Comparison of ENCODE assay signal across 8 mouse cellular contexts in the genomic region with DNA sequence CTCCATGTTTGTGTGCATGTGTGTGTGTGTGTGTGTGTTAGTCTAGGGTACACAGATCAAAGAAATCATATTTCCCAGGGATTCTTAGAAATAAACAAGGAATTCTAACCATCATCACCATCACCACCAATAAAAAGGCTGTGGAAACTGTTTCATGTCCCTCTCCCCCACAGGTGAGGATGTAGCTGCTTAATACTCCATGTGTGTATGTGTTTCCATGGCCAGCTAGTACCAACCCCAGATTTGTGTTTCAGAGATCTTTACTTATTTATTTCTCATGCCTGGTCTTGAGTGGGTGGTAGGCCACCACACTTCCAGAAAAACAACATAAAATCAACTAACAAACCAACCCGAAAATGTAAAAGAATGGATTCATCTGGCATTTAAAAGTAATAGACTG. TPM values are rescaled to one million over a fixed set of nuclear protein-coding genes. Genes with fewer than 3 reads are reported as not detected.
DNase-seq lines count a peak whose midpoint lies in the region; ATAC-seq and TF ChIP-seq lines count a peak whose summit lies in the region.
"Not testable (repeated sequence)": the region's sequence is repeated elsewhere in the genome, so short reads cannot be mapped to it uniquely, and the experiment has no call there.

No protein-coding gene starts in this region.

- not testable (repeated sequence) for H3K27me3 ChIP-seq in embryonic facial prominence, embryonic 10.5 days (replicated peaks; ENCODE audit: low read depth, poor library complexity, severe bottlenecking); kidney, postnatal 0 days (ENCODE audit: insufficient read depth, low read length); liver, embryonic 14.5 days (ENCODE audit: control insufficient read depth, insufficient read depth, low read length); neural tube, embryonic 11.5 days (ENCODE audit: control insufficient read depth, insufficient read depth, low read length)

- H3K4me2 ChIP-seq in kidney, postnatal 0 days (ENCODE audit: low read length); liver, embryonic 14.5 days (ENCODE audit: low read depth); neural tube, embryonic 11.5 days (ENCODE audit: low read depth): not testable (repeated sequence)

- not testable (repeated sequence) for H3K9me3 ChIP-seq in embryonic facial prominence, embryonic 10.5 days; kidney, postnatal 0 days (replicated peaks; ENCODE audit: low read length); liver, embryonic 14.5 days (ENCODE audit: control insufficient read depth, low read length); neural tube, embryonic 11.5 days (ENCODE audit: control insufficient read depth, low read length)

- not testable (repeated sequence) for H3K27ac ChIP-seq in embryonic facial prominence, embryonic 10.5 days (replicated peaks); kidney, postnatal 0 days; liver, embryonic 14.5 days; neural tube, embryonic 11.5 days (ENCODE audit: low read depth, low read length)

- 87% methylated on average over 1 of the region's 1 CpGs for WGBS in embryonic facial prominence, embryonic 10.5 days
- WGBS in kidney, postnatal 0 days = 85% methylated on average over 1 of the region's 1 CpGs
- WGBS in liver, embryonic 14.5 days (ENCODE audit: insufficient replicate concordance) = 56% methylated on average over 1 of the region's 1 CpGs
- 92% methylated on average over 1 of the region's 1 CpGs for WGBS in neural tube, embryonic 11.5 days

- not testable (repeated sequence) for TF ChIP-seq EP300 in liver, embryonic 14.5 days (IDR thresholded peaks at IDR 0.05; ENCODE audit: low read depth)

- peak; percentile 92 for DNase-seq in ES-CJ7 (ENCODE audit: low read depth, low spot score)
- DNase-seq in brain, adult 2 months (ENCODE audit: low read depth, low spot score) = peak; percentile 47
- DNase-seq in embryonic facial prominence, embryonic 10.5 days (ENCODE audit: low spot score) = peak; percentile 63
- DNase-seq in heart, adult 11 months = peak; percentile 83
- DNase-seq in kidney, postnatal 0 days (ENCODE audit: low spot score) = peak; percentile 76
- peak; percentile 55 to 75 (median 64) for DNase-seq in liver, embryonic 14.5 days (ENCODE audit: low read depth in 3 of 3, low spot score in 3 of 3)
- DNase-seq in neural tube, embryonic 11.5 days (ENCODE audit: low spot score) = peak; percentile 39
- peak; percentile 37 for DNase-seq in thymus, postnatal 14 days

- H3K4me3 ChIP-seq in embryonic facial prominence, embryonic 10.5 days; kidney, postnatal 0 days (replicated peaks; ENCODE audit: low read depth, low read length); liver, embryonic 14.5 days (ENCODE audit: insufficient read depth in 1 of 2, low read depth in 2 of 2, low read length in 2 of 2); neural tube, embryonic 11.5 days (ENCODE audit: low read depth, low read length): not testable (repeated sequence)

- not testable (repeated sequence) for H3K4me1 ChIP-seq in embryonic facial prominence, embryonic 10.5 days; kidney, postnatal 0 days (replicated peaks; ENCODE audit: insufficient read depth, low read length); liver, embryonic 14.5 days (replicated peaks; ENCODE audit: control insufficient read depth in 2 of 2, insufficient read depth in 2 of 2, low read length in 1 of 2); neural tube, embryonic 11.5 days (ENCODE audit: control insufficient read depth, insufficient read depth, low read length)

- not testable (repeated sequence) for TF ChIP-seq CTCF in kidney, postnatal 0 days (IDR thresholded peaks at IDR 0.05; ENCODE audit: low read depth); liver, embryonic 14.5 days (IDR thresholded peaks at IDR 0.05; ENCODE audit: low read depth)

- ATAC-seq in kidney, postnatal 0 days (replicated peaks; ENCODE audit: low FRiP score, low read depth); liver, embryonic 14.5 days (ENCODE audit: insufficient read depth); neural tube, embryonic 11.5 days (ENCODE audit: insufficient read depth, low FRiP score, low TSS enrichment): not testable (repeated sequence)

- not testable (repeated sequence) for H3K36me3 ChIP-seq in embryonic facial prominence, embryonic 10.5 days (replicated peaks); kidney, postnatal 0 days (ENCODE audit: insufficient read depth, low read length); liver, embryonic 14.5 days (replicated peaks; ENCODE audit: control insufficient read depth, insufficient read depth, low read depth); neural tube, embryonic 11.5 days (ENCODE audit: control insufficient read depth, insufficient read depth, low read length)

- H3K9ac ChIP-seq in kidney, postnatal 0 days (ENCODE audit: low read depth, low read length); liver, embryonic 14.5 days (replicated peaks); neural tube, embryonic 11.5 days (ENCODE audit: low read length): not testable (repeated sequence)

RNA-seq across cellular contexts. Expression of a gene that starts 6.9 kb away (rescaled TPM):
- 17.6 and 23.7 TPM in 2 replicates for polyA plus RNA-seq in embryonic facial prominence, embryonic 10.5 days (2016; fragmentation: Nextera tagmentation; extraction: Ambion mirVana)
- 37.1 and 37.8 TPM in 2 replicates for polyA plus RNA-seq in kidney, postnatal 0 days (2015; fragmentation: Nextera tagmentation; extraction: Ambion mirVana)
- polyA plus RNA-seq in liver, embryonic 14.5 days (2012; rRNA removed) = 2.2 and 6.8 TPM in 2 replicates
- polyA plus RNA-seq in liver, embryonic 14.5 days (2014; fragmentation: Nextera tagmentation; extraction: Ambion mirVana) = 1.6 and 2.7 TPM in 2 replicates
- polyA plus RNA-seq in neural tube, embryonic 11.5 days (2014; fragmentation: Nextera tagmentation; extraction: Ambion mirVana) = 10.1 and 16.1 TPM in 2 replicates

RNA-seq across cellular contexts. Expression of a gene that starts 16.2 kb away (rescaled TPM):
- polyA plus RNA-seq in embryonic facial prominence, embryonic 10.5 days (2016; fragmentation: Nextera tagmentation; extraction: Ambion mirVana) = 12.2 and 16.1 TPM in 2 replicates
- 6.8 and 7.2 TPM in 2 replicates for polyA plus RNA-seq in kidney, postnatal 0 days (2015; fragmentation: Nextera tagmentation; extraction: Ambion mirVana)
- polyA plus RNA-seq in liver, embryonic 14.5 days (2012; rRNA removed) = 0.43 and 0.57 TPM in 2 replicates
- 0.86 and 1.4 TPM in 2 replicates for polyA plus RNA-seq in liver, embryonic 14.5 days (2014; fragmentation: Nextera tagmentation; extraction: Ambion mirVana)
- 10.4 and 10.9 TPM in 2 replicates for polyA plus RNA-seq in neural tube, embryonic 11.5 days (2014; fragmentation: Nextera tagmentation; extraction: Ambion mirVana)

RNA-seq across cellular contexts. Expression of a gene that starts 16.2 kb away (rescaled TPM):
- 0.25 and 0.72 TPM in 2 replicates for polyA plus RNA-seq in embryonic facial prominence, embryonic 10.5 days (2016; fragmentation: Nextera tagmentation; extraction: Ambion mirVana)
- polyA plus RNA-seq in kidney, postnatal 0 days (2015; fragmentation: Nextera tagmentation; extraction: Ambion mirVana) = 0.88 TPM in 2 replicates
- 0.10 and 0.16 TPM in 2 replicates for polyA plus RNA-seq in liver, embryonic 14.5 days (2012; rRNA removed)
- polyA plus RNA-seq in liver, embryonic 14.5 days (2014; fragmentation: Nextera tagmentation; extraction: Ambion mirVana) = not detected in 2 replicates
- 0.32 and 0.57 TPM in 2 replicates for polyA plus RNA-seq in neural tube, embryonic 11.5 days (2014; fragmentation: Nextera tagmentation; extraction: Ambion mirVana)

Comparison
In these comparisons a context has a peak if more than half of its experiments do, and no peak if none do; other contexts are left out.
1. DNase-seq: peak in every context shown above with its lines; median percentile 92 in ES-CJ7; 83 in heart, adult 11 months; 76 in kidney, postnatal 0 days; 64 in liver, embryonic 14.5 days; 63 in embryonic facial prominence, embryonic 10.5 days; 47 in brain, adult 2 months; 39 in neural tube, embryonic 11.5 days; 37 in thymus, postnatal 14 days.